Mouse (Mus musculus) neural tube, embryonic 11.5 days (tissue): ENCODE data around the gene Akr1a1. TPM values are rescaled to one million over a fixed set of nuclear protein-coding genes. Genes with fewer than 3 reads are reported as not detected.

Experiments used
- ATAC-seq: fragments of 200-750 bp; cut with Nextera tagmentation; 2 replicates; pipeline ENCODE4 v1.8.0; 2017; ENCODE audit warnings: moderate number of reproducible peaks, mild to moderate bottlenecking, moderate TSS enrichment, moderate library complexity; ENCODE audit not compliant: insufficient read depth, low FRiP score, low TSS enrichment
- DNase-seq: peaks from one replicate; pipeline ENCODE4 v3.0.0-alpha.2; 2015; ENCODE audit warnings: low spot score
- H3K27ac ChIP-seq: fragments of 300-500 bp; sonication (generic); 2 replicates; pipeline ENCODE4 v1.5.1; 2014; ENCODE audit warnings: low read depth, mild to moderate bottlenecking, low read length
- H3K27me3 ChIP-seq: fragments of 300-500 bp; sonication (generic); 2 replicates; pipeline ENCODE4 v1.6.1; 2014; ENCODE audit warnings: mild to moderate bottlenecking, low read length, mixed read lengths; ENCODE audit not compliant: control insufficient read depth, insufficient read depth
- H3K36me3 ChIP-seq: fragments of 300-500 bp; sonication (generic); 2 replicates; pipeline ENCODE4 v1.6.1; 2014; ENCODE audit warnings: mild to moderate bottlenecking, low read length, moderate library complexity, mixed read lengths; ENCODE audit not compliant: control insufficient read depth, insufficient read depth
- H3K4me1 ChIP-seq: fragments of 300-500 bp; sonication (generic); 2 replicates; pipeline ENCODE4 v1.6.1; 2014; ENCODE audit warnings: low read length, mixed read lengths; ENCODE audit not compliant: control insufficient read depth, insufficient read depth
- H3K4me2 ChIP-seq: fragments of 300-500 bp; sonication (generic); 2 replicates; pipeline ENCODE4 v1.6.1; 2014; ENCODE audit warnings: low read depth, mild to moderate bottlenecking, moderate library complexity
- H3K4me3 ChIP-seq: fragments of 300-500 bp; sonication (generic); 2 replicates; pipeline ENCODE4 v1.5.1; 2014; ENCODE audit warnings: low read depth, low read length
- H3K9ac ChIP-seq: fragments of 300-500 bp; sonication (generic); 2 replicates; pipeline ENCODE4 v1.6.1; 2014; ENCODE audit warnings: mild to moderate bottlenecking, low read length
- H3K9me3 ChIP-seq: fragments of 300-500 bp; sonication (generic); 2 replicates; pipeline ENCODE4 v1.6.1; 2016; ENCODE audit warnings: low read length; ENCODE audit not compliant: control insufficient read depth
- WGBS: fragments of 180-500 bp; shearing (Covaris S2); extraction: QIAGEN DNeasy Blood & Tissue Kit; methylation state at CpG from one replicate; pipeline ENCODE4 v1.1.7; 2014; 5-methylcytosine and 5-hydroxymethylcytosine counted together
- polyA plus RNA-seq: library from polyadenylated mRNA; unstranded; fragments of >200 nt; fragmentation: Nextera tagmentation; extraction: Ambion mirVana; gene quantifications from 2 replicates; pipeline ENCODE4 v1.2.1, GENCODE M21; 2014

Gene Akr1a1
- polyA plus RNA-seq, result 614 and 619 TPM in 2 replicates

GRCm38 (mm10) chr4:116650924-116651796, at the start of gene Akr1a1:
Akr1a1 (minus strand) TSS chr4:116651680.
- H3K27ac ChIP-seq, result peak within 1 kb of the TSS; percentile 77
- H3K36me3 ChIP-seq, result no peaks in the 10 kb centered on the region
- DNase-seq, result peak; percentile 95
- no peaks in the 10 kb centered on the region for H3K9me3 ChIP-seq
- H3K4me1 ChIP-seq, result peaks cover 13% of the 10 kb centered on the region
- H3K9ac ChIP-seq, result peak within 1 kb of the TSS; percentile 96
- peak; percentile 98 for ATAC-seq
- WGBS, result under 1% methylated on average over 39 of the region's 39 CpGs
- H3K4me2 ChIP-seq, result peak within 1 kb of the TSS; percentile 88
- H3K4me3 ChIP-seq, result peak within 1 kb of the TSS; percentile 94
- no peaks in the 10 kb centered on the region for H3K27me3 ChIP-seq

GRCm38 (mm10) chr4:116700964-116701363, 49.5 kb upstream of the Akr1a1 start:
- DNase-seq (no peak), ATAC-seq (no peak)
- no peak overlapping the region for H3K27ac ChIP-seq
- H3K4me2 ChIP-seq, result no peak overlapping the region
- H3K4me3 ChIP-seq, result no peak overlapping the region
- no peak overlapping the region for H3K9ac ChIP-seq
- H3K27me3 ChIP-seq, result no peaks in the 10 kb centered on the region
- H3K4me1 ChIP-seq, result no peaks in the 10 kb centered on the region
- H3K36me3 ChIP-seq, result peaks cover 2% of the 10 kb centered on the region; the same call in 1 of the 2 replicates
- WGBS, result 79% methylated on average over 1 of the region's 1 CpGs
- no peaks in the 10 kb centered on the region for H3K9me3 ChIP-seq

- DNase-seq, result no peak
- Histone ChIP-seq H3K9me3 (no peaks in the 10 kb centered on the region), H3K9ac (no peak overlapping the region), H3K27ac (no peak overlapping the region), H3K27me3 (no peaks in the 10 kb centered on the region), H3K4me1 (no peaks in the 10 kb centered on the region), H3K4me2 (no peak overlapping the region), H3K36me3 (peaks cover 5% of the 10 kb centered on the region), H3K4me3 (no peak overlapping the region)
- no peak for ATAC-seq
- WGBS, result 94% methylated on average over 2 of the region's 2 CpGs
Observed at GRCm38 (mm10) chr4:116698693-116699342, 47.3 kb upstream of the Akr1a1 start.

- 82% methylated on average over 2 of the region's 2 CpGs for WGBS
- no peak for DNase-seq
Observed at GRCm38 (mm10) chr4:116693785-116694184, 42.3 kb upstream of the Akr1a1 start.

GRCm38 (mm10) chr4:116692146-116692545, 40.7 kb upstream of the Akr1a1 start:
- no peak overlapping the region for H3K9ac ChIP-seq
- no peaks in the 10 kb centered on the region; the same call in 1 of the 2 replicates for H3K4me1 ChIP-seq
- H3K9me3 ChIP-seq, result no peaks in the 10 kb centered on the region
- H3K4me3 ChIP-seq, result no peak overlapping the region
- no peak for ATAC-seq
- WGBS, result 89% methylated on average over 2 of the region's 2 CpGs
- peaks cover 6% of the 10 kb centered on the region for H3K36me3 ChIP-seq
- H3K27me3 ChIP-seq, result no peaks in the 10 kb centered on the region
- no peak overlapping the region for H3K4me2 ChIP-seq
- no peak overlapping the region for H3K27ac ChIP-seq
- no peak for DNase-seq

More at GRCm38 (mm10) chr4:116693785-116694184, 42.3 kb upstream of the Akr1a1 start:
- no peaks in the 10 kb centered on the region for H3K4me1 ChIP-seq
- no peak for ATAC-seq
- H3K9me3 ChIP-seq, result no peaks in the 10 kb centered on the region
- H3K27me3 ChIP-seq, result no peaks in the 10 kb centered on the region
- no peak overlapping the region for H3K27ac ChIP-seq
- H3K4me2 ChIP-seq, result no peak overlapping the region
- H3K4me3 ChIP-seq, result no peak overlapping the region
- peaks cover 6% of the 10 kb centered on the region for H3K36me3 ChIP-seq
- no peak overlapping the region for H3K9ac ChIP-seq

- Histone ChIP-seq H3K4me2 (no peak overlapping the region), H3K36me3 (peaks cover 4% of the 10 kb centered on the region), H3K9ac (no peak overlapping the region), H3K4me1 (peaks cover 8% of the 10 kb centered on the region), H3K27me3 (no peaks in the 10 kb centered on the region), H3K9me3 (no peaks in the 10 kb centered on the region), H3K4me3 (no peak overlapping the region), H3K27ac (no peak overlapping the region)
- WGBS, result 97% methylated on average over 4 of the region's 4 CpGs
- DNase-seq, result no peak
- ATAC-seq, result no peak
Observed at GRCm38 (mm10) chr4:116689309-116689876, 37.9 kb upstream of the Akr1a1 start.

GRCm38 (mm10) chr4:116687041-116687440, 35.6 kb upstream of the Akr1a1 start:
- Histone ChIP-seq H3K4me1 (peaks cover 8% of the 10 kb centered on the region), H3K36me3 (0 out of 2 replicates have a peak, but pooled peaks cover 2% of the 10 kb centered on the region), H3K4me2 (peak overlapping the region; percentile 60), H3K4me3 (peak overlapping the region; percentile 47), H3K9me3 (no peaks in the 10 kb centered on the region), H3K9ac (no peak overlapping the region; the same call in 1 of the 2 replicates), H3K27me3 (no peaks in the 10 kb centered on the region), H3K27ac (no peak overlapping the region)
- WGBS, result 48% methylated on average over 1 of the region's 1 CpGs
- ATAC-seq (no peak), DNase-seq (no peak)

- peaks cover 8% of the 10 kb centered on the region for H3K4me1 ChIP-seq
- H3K27me3 ChIP-seq, result no peaks in the 10 kb centered on the region
- WGBS, result under 1% methylated on average over 56 of the region's 56 CpGs
- H3K9me3 ChIP-seq, result no peaks in the 10 kb centered on the region
- H3K36me3 ChIP-seq, result 0 out of 2 replicates have a peak, but pooled peaks cover 2% of the 10 kb centered on the region
- H3K4me2 ChIP-seq, result peak within 1 kb of the TSS; percentile 60
- DNase-seq (peak; percentile 95), ATAC-seq (peak; percentile 96)
- peak within 1 kb of the TSS; percentile 47 for H3K4me3 ChIP-seq
- H3K9ac ChIP-seq, result peak within 1 kb of the TSS; percentile 73
- H3K27ac ChIP-seq, result peak within 1 kb of the TSS; percentile 81
Observed at GRCm38 (mm10) chr4:116685402-116686061, 34.1 kb upstream of the Akr1a1 start, which contains the start of gene Prdx1. Prdx1 (plus strand) TSS chr4:116685544.
